Mouse (Mus musculus): Measurements from ENCODE around the gene Tmem141. TPM values are rescaled to one million over a fixed set of nuclear protein-coding genes. Genes with fewer than 3 reads are reported as not detected.

The Tmem141 gene
- total and polyA plus RNA-seq, 2 experiments = 28.5 to 40.9 TPM

- H3K4me1 ChIP-seq (ENCODE audit: control insufficient read depth, insufficient read depth, low read length) = peaks cover 11% of the 10 kb centered on the region; the same call in 1 of the 2 replicates
- under 1% methylated on average over 80 of the region's 80 CpGs for WGBS
- no peaks in the 10 kb centered on the region for H3K36me3 ChIP-seq (ENCODE audit: control insufficient read depth, insufficient read depth, low read length)
- H3K4me3 ChIP-seq (ENCODE audit: insufficient read depth, low read depth, low read length) = peak within 1 kb of the TSS; percentile 97
- DNase-seq (ENCODE audit: extremely low read depth, low read depth, low spot score) = peak; percentile 60
- peak within 1 kb of the TSS; percentile 99 for H3K9ac ChIP-seq (ENCODE audit: low read depth, low read length)
- H3K27ac ChIP-seq (replicated peaks; ENCODE audit: insufficient read depth, low read depth, low read length) = peak within 1 kb of the TSS; percentile 88
- H3K79me2 ChIP-seq (ENCODE audit: control insufficient read depth, insufficient read depth, low read length) = peaks cover 20% of the 10 kb centered on the region; the same call in 1 of the 2 replicates
- H3K27me3 ChIP-seq (ENCODE audit: control insufficient read depth, insufficient read depth, low read length) = no peaks in the 10 kb centered on the region
- peak; percentile 73 for TF ChIP-seq POLR2A (IDR thresholded peaks at IDR 0.05; ENCODE audit: extremely low read depth, insufficient read depth, low read length)
- TF ChIP-seq CTCF (IDR thresholded peaks at IDR 0.05; ENCODE audit: low read depth, low read length) = no peak
These were observed 13.8 kb downstream of the Tmem141 start, which contains the start of gene Rabl6 for GRCm38 (mm10) chr2:25607761-25608622. TSS of gene Rabl6 (minus strand) at chr2:25608521.

DNA sequence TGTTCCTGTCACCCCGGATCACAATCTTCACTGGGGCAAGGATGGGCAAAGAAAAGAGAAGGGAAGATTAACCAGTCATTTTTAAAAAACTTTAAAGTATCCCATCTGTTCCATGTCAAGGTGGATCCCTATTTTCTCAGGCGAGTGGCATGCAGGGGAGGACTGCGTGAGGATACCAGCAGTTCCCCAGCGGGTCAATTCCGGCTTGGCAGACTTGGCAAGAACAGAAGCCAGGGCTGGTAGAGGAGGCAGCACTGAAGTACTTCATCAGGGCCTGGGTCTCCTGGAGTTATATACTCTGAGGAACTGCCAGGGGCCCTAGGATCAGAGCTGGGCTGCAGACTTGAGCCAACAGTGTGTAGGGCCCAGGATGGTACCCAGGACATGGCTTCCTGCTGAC, 19.3 kb downstream of the Tmem141 start:
- H3K27me3 ChIP-seq (ENCODE audit: control insufficient read depth, insufficient read depth, low read length) = no peaks in the 10 kb centered on the region
- H3K36me3 ChIP-seq (ENCODE audit: control insufficient read depth, insufficient read depth, low read length) = peaks cover 22% of the 10 kb centered on the region
- H3K4me3 ChIP-seq (ENCODE audit: insufficient read depth, low read depth, low read length) = no peak overlapping the region
- TF ChIP-seq POLR2A (IDR thresholded peaks at IDR 0.05; ENCODE audit: extremely low read depth, insufficient read depth, low read length) = no peak
- TF ChIP-seq CTCF (IDR thresholded peaks at IDR 0.05; ENCODE audit: low read depth, low read length) = no peak
- H3K27ac ChIP-seq (replicated peaks; ENCODE audit: insufficient read depth, low read depth, low read length) = no peak overlapping the region
- WGBS = 89% methylated on average over 5 of the region's 5 CpGs
- H3K9ac ChIP-seq (ENCODE audit: low read depth, low read length) = no peak overlapping the region
- peaks cover 12% of the 10 kb centered on the region; the same call in 1 of the 2 replicates for H3K79me2 ChIP-seq (ENCODE audit: control insufficient read depth, insufficient read depth, low read length)
- no peak for DNase-seq (ENCODE audit: extremely low read depth, low read depth, low spot score)
- H3K4me1 ChIP-seq (ENCODE audit: control insufficient read depth, insufficient read depth, low read length) = peaks cover 8% of the 10 kb centered on the region; the same call in 1 of the 2 replicates

- no peak overlapping the region for H3K27ac ChIP-seq (replicated peaks; ENCODE audit: insufficient read depth, low read depth, low read length)
- H3K36me3 ChIP-seq (ENCODE audit: control insufficient read depth, insufficient read depth, low read length) = peaks cover 41% of the 10 kb centered on the region
These were observed 21.8 kb downstream of the Tmem141 start for GRCm38 (mm10) chr2:25600037-25600436.

GRCm38 (mm10) chr2:25598749-25599148, 23.1 kb downstream of the Tmem141 start:
- WGBS = 97% methylated on average over 1 of the region's 1 CpGs
- Histone ChIP-seq H3K4me1 (ENCODE audit: control insufficient read depth, insufficient read depth, low read length) (no peaks in the 10 kb centered on the region), H3K36me3 (ENCODE audit: control insufficient read depth, insufficient read depth, low read length) (peaks cover 48% of the 10 kb centered on the region), H3K27me3 (ENCODE audit: control insufficient read depth, insufficient read depth, low read length) (no peaks in the 10 kb centered on the region), H3K9ac (ENCODE audit: low read depth, low read length) (no peak overlapping the region), H3K27ac (replicated peaks; ENCODE audit: insufficient read depth, low read depth, low read length) (no peak overlapping the region), H3K4me3 (ENCODE audit: insufficient read depth, low read depth, low read length) (no peak overlapping the region), H3K79me2 (ENCODE audit: control insufficient read depth, insufficient read depth, low read length) (no peaks in the 10 kb centered on the region)
- no peak for TF ChIP-seq CTCF (IDR thresholded peaks at IDR 0.05; ENCODE audit: low read depth, low read length)
- no peak for DNase-seq (ENCODE audit: extremely low read depth, low read depth, low spot score)

More at GRCm38 (mm10) chr2:25600037-25600436, 21.8 kb downstream of the Tmem141 start:
- H3K4me1 ChIP-seq (ENCODE audit: control insufficient read depth, insufficient read depth, low read length) = no peaks in the 10 kb centered on the region
- no peak overlapping the region for H3K9ac ChIP-seq (ENCODE audit: low read depth, low read length)
- 67% methylated on average over 2 of the region's 2 CpGs for WGBS
- H3K4me3 ChIP-seq (ENCODE audit: insufficient read depth, low read depth, low read length) = no peak overlapping the region
- DNase-seq (ENCODE audit: extremely low read depth, low read depth, low spot score) = peak; percentile 26
- H3K79me2 ChIP-seq (ENCODE audit: control insufficient read depth, insufficient read depth, low read length) = no peaks in the 10 kb centered on the region
- TF ChIP-seq POLR2A (IDR thresholded peaks at IDR 0.05; ENCODE audit: extremely low read depth, insufficient read depth, low read length) (no peak), CTCF (IDR thresholded peaks at IDR 0.05; ENCODE audit: low read depth, low read length) (no peak)
- H3K27me3 ChIP-seq (ENCODE audit: control insufficient read depth, insufficient read depth, low read length) = no peaks in the 10 kb centered on the region

GRCm38 (mm10) chr2:25596765-25597510, 24.9 kb downstream of the Tmem141 start:
- no peak for TF ChIP-seq CTCF (IDR thresholded peaks at IDR 0.05; ENCODE audit: low read depth, low read length)
- no peak for TF ChIP-seq POLR2A (IDR thresholded peaks at IDR 0.05; ENCODE audit: extremely low read depth, insufficient read depth, low read length)
- no peaks in the 10 kb centered on the region for H3K4me1 ChIP-seq (ENCODE audit: control insufficient read depth, insufficient read depth, low read length)
- no peak overlapping the region for H3K27ac ChIP-seq (replicated peaks; ENCODE audit: insufficient read depth, low read depth, low read length)
- no peak for DNase-seq (ENCODE audit: extremely low read depth, low read depth, low spot score)
- H3K36me3 ChIP-seq (ENCODE audit: control insufficient read depth, insufficient read depth, low read length) = peaks cover 57% of the 10 kb centered on the region
- H3K4me3 ChIP-seq (ENCODE audit: insufficient read depth, low read depth, low read length) = no peak overlapping the region
- WGBS = 95% methylated on average over 5 of the region's 5 CpGs
- H3K79me2 ChIP-seq (ENCODE audit: control insufficient read depth, insufficient read depth, low read length) = no peaks in the 10 kb centered on the region
- no peaks in the 10 kb centered on the region for H3K27me3 ChIP-seq (ENCODE audit: control insufficient read depth, insufficient read depth, low read length)
- no peak overlapping the region for H3K9ac ChIP-seq (ENCODE audit: low read depth, low read length)
